Mouse (Mus musculus) intestine, embryonic 15.5 days (tissue): ENCODE measurements around the gene Carmil1. TPM values are rescaled to one million over a fixed set of nuclear protein-coding genes. Genes with fewer than 3 reads are reported as not detected.
A peak's percentile ranks its signal among the peaks of the same experiment; 100 is the strongest.

Source experiments
- ATAC-seq: fragments of 200-750 bp; cut with Nextera tagmentation; 2 replicates; pipeline ENCODE4 v1.8.0; 2017; ENCODE audit warnings: moderate TSS enrichment, moderate library complexity
- H3K27ac ChIP-seq: fragments of 300-500 bp; sonication (generic); 2 replicates; pipeline ENCODE4 v1.5.1; 2015; ENCODE audit warnings: mild to moderate bottlenecking, inconsistent platforms
- H3K27me3 ChIP-seq: fragments of 300-500 bp; sonication (generic); replicated peaks from 2 replicates; pipeline ENCODE4 v1.6.1; 2015; ENCODE audit warnings: inconsistent platforms
- H3K36me3 ChIP-seq: fragments of 300-500 bp; sonication (generic); 2 replicates; pipeline ENCODE4 v1.6.1; 2015; ENCODE audit warnings: inconsistent platforms
- H3K4me1 ChIP-seq: fragments of 300-500 bp; sonication (generic); replicated peaks from 2 replicates; pipeline ENCODE4 v1.6.1; 2015; ENCODE audit warnings: inconsistent platforms
- H3K4me2 ChIP-seq: fragments of 300-500 bp; sonication (generic); replicated peaks from 2 replicates; pipeline ENCODE4 v1.6.1; 2015; ENCODE audit warnings: mild to moderate bottlenecking, inconsistent platforms
- H3K4me3 ChIP-seq: fragments of 300-500 bp; sonication (generic); replicated peaks from 2 replicates; pipeline ENCODE4 v1.5.1; 2015; ENCODE audit warnings: inconsistent platforms
- H3K9ac ChIP-seq: fragments of 300-500 bp; sonication (generic); 2 replicates; pipeline ENCODE4 v1.6.1; 2015; ENCODE audit warnings: inconsistent platforms
- H3K9me3 ChIP-seq: fragments of 300-500 bp; sonication (generic); 2 replicates; pipeline ENCODE4 v1.6.1; 2016; ENCODE audit warnings: inconsistent platforms
- WGBS: fragments of 180-500 bp; shearing (Covaris S2); methylation state at CpG from one replicate; pipeline ENCODE4 v1.1.7; 2015; 5-methylcytosine and 5-hydroxymethylcytosine counted together
- polyA plus RNA-seq: library from polyadenylated mRNA; unstranded; fragments of >200 nt; fragmentation: Nextera tagmentation; extraction: Ambion mirVana; gene quantifications from 2 replicates; pipeline ENCODE4 v1.2.1, GENCODE M21; 2015

Carmil1 gene
- polyA plus RNA-seq, 1 experiment from 2014 or later = 40.3 TPM

- no peak overlapping the region for H3K4me2 ChIP-seq
- no peak overlapping the region for H3K27ac ChIP-seq
- 90% methylated on average over 7 of the region's 7 CpGs for WGBS
- no peaks in the 10 kb centered on the region for H3K27me3 ChIP-seq
- no peak overlapping the region for H3K9ac ChIP-seq
- no peak overlapping the region for H3K4me3 ChIP-seq
- H3K4me1 ChIP-seq = 0 out of 2 replicates have a peak, but pooled peaks cover 4% of the 10 kb centered on the region
- no peak for ATAC-seq
- no peaks in the 10 kb centered on the region for H3K9me3 ChIP-seq
- H3K36me3 ChIP-seq = no peaks in the 10 kb centered on the region
Observed at GRCm38 (mm10) chr13:24251236-24251635, 29.4 kb downstream of the Carmil1 start.

- Histone ChIP-seq H3K4me2 (no peak overlapping the region), H3K9me3 (no peaks in the 10 kb centered on the region), H3K9ac (no peak overlapping the region), H3K27ac (peak overlapping the region; percentile 38; the same call in 1 of the 2 replicates), H3K4me3 (no peak overlapping the region), H3K27me3 (no peaks in the 10 kb centered on the region), H3K4me1 (peaks cover 4% of the 10 kb centered on the region; the same call in 1 of the 2 replicates), H3K36me3 (no peaks in the 10 kb centered on the region)
- WGBS = 60% methylated on average over 5 of the region's 5 CpGs
- ATAC-seq = no peak
Observed at GRCm38 (mm10) chr13:24247928-24248327, 32.7 kb downstream of the Carmil1 start.

GRCm38 (mm10) chr13:24247441-24247840 lies 33.2 kb downstream of the Carmil1 start:
- Histone ChIP-seq H3K27ac (no peak overlapping the region), H3K9me3 (no peaks in the 10 kb centered on the region), H3K4me2 (no peak overlapping the region), H3K36me3 (no peaks in the 10 kb centered on the region), H3K4me3 (no peak overlapping the region), H3K4me1 (peaks cover 8% of the 10 kb centered on the region; the same call in 1 of the 2 replicates), H3K9ac (no peak overlapping the region), H3K27me3 (no peaks in the 10 kb centered on the region)
- no peak for ATAC-seq
- WGBS = 71% methylated on average over 3 of the region's 3 CpGs

- no peak for ATAC-seq
- H3K27ac ChIP-seq = no peak overlapping the region
- WGBS = 66% methylated on average over 6 of the region's 6 CpGs
- no peak overlapping the region for H3K4me3 ChIP-seq
- H3K27me3 ChIP-seq = no peaks in the 10 kb centered on the region
- no peak overlapping the region for H3K4me2 ChIP-seq
- H3K36me3 ChIP-seq = no peaks in the 10 kb centered on the region
- H3K4me1 ChIP-seq = peaks cover 12% of the 10 kb centered on the region; the same call in 1 of the 2 replicates
- no peak overlapping the region for H3K9ac ChIP-seq
- no peaks in the 10 kb centered on the region for H3K9me3 ChIP-seq
Observed at GRCm38 (mm10) chr13:24246266-24246665, 34.3 kb downstream of the Carmil1 start.

- no peak for ATAC-seq
- H3K4me1 ChIP-seq = peaks cover 16% of the 10 kb centered on the region; the same call in 1 of the 2 replicates
- H3K36me3 ChIP-seq = no peaks in the 10 kb centered on the region
- H3K4me3 ChIP-seq = no peak overlapping the region
- no peak overlapping the region for H3K4me2 ChIP-seq
- 55% methylated on average over 11 of the region's 11 CpGs for WGBS
- no peak overlapping the region for H3K9ac ChIP-seq
- no peaks in the 10 kb centered on the region for H3K9me3 ChIP-seq
- no peak overlapping the region for H3K27ac ChIP-seq
- H3K27me3 ChIP-seq = no peaks in the 10 kb centered on the region
Observed at GRCm38 (mm10) chr13:24244613-24245012, 36.0 kb downstream of the Carmil1 start.

- 78% methylated on average over 4 of the region's 4 CpGs for WGBS
- no peaks in the 10 kb centered on the region for H3K36me3 ChIP-seq
- no peak overlapping the region for H3K9ac ChIP-seq
- H3K9me3 ChIP-seq = no peaks in the 10 kb centered on the region
- H3K4me2 ChIP-seq = no peak overlapping the region
- no peak for ATAC-seq
- no peaks in the 10 kb centered on the region for H3K27me3 ChIP-seq
- H3K4me3 ChIP-seq = no peak overlapping the region
- no peak overlapping the region for H3K27ac ChIP-seq
- H3K4me1 ChIP-seq = peaks cover 16% of the 10 kb centered on the region; the same call in 1 of the 2 replicates
Observed at GRCm38 (mm10) chr13:24243964-24244363, 36.6 kb downstream of the Carmil1 start.

GRCm38 (mm10) chr13:24242429-24243106 lies 38.0 kb downstream of the Carmil1 start:
- 52% methylated on average over 5 of the region's 5 CpGs for WGBS
- H3K4me3 ChIP-seq = no peak overlapping the region
- no peaks in the 10 kb centered on the region for H3K36me3 ChIP-seq
- peak; percentile 63 for ATAC-seq
- no peaks in the 10 kb centered on the region for H3K9me3 ChIP-seq
- H3K4me2 ChIP-seq = no peak overlapping the region
- peaks cover 16% of the 10 kb centered on the region; the same call in 1 of the 2 replicates for H3K4me1 ChIP-seq
- H3K27me3 ChIP-seq = no peaks in the 10 kb centered on the region
- H3K27ac ChIP-seq = peak overlapping the region; percentile 66
- no peak overlapping the region for H3K9ac ChIP-seq

- Histone ChIP-seq H3K27me3 (no peaks in the 10 kb centered on the region), H3K9me3 (no peaks in the 10 kb centered on the region), H3K36me3 (no peaks in the 10 kb centered on the region), H3K4me1 (peaks cover 16% of the 10 kb centered on the region; the same call in 1 of the 2 replicates), H3K9ac (no peak overlapping the region), H3K4me2 (peak overlapping the region; percentile 39), H3K27ac (no peak overlapping the region), H3K4me3 (no peak overlapping the region)
- ATAC-seq = 0 out of 2 replicates have a peak, but pooled peaks have one; percentile 24
- WGBS = 42% methylated on average over 5 of the region's 5 CpGs
Observed at GRCm38 (mm10) chr13:24241201-24241600, 39.4 kb downstream of the Carmil1 start.

GRCm38 (mm10) chr13:24240430-24240829 lies 40.2 kb downstream of the Carmil1 start:
- H3K27ac ChIP-seq = no peak overlapping the region
- no peak for ATAC-seq
- H3K4me1 ChIP-seq = peaks cover 16% of the 10 kb centered on the region; the same call in 1 of the 2 replicates
- no peak overlapping the region for H3K4me2 ChIP-seq
- no peaks in the 10 kb centered on the region for H3K9me3 ChIP-seq
- WGBS = 82% methylated on average over 4 of the region's 4 CpGs
- no peak overlapping the region for H3K4me3 ChIP-seq
- H3K27me3 ChIP-seq = no peaks in the 10 kb centered on the region
- H3K9ac ChIP-seq = no peak overlapping the region
- no peaks in the 10 kb centered on the region for H3K36me3 ChIP-seq

- no peaks in the 10 kb centered on the region for H3K9me3 ChIP-seq
- no peaks in the 10 kb centered on the region for H3K36me3 ChIP-seq
- H3K9ac ChIP-seq = no peak overlapping the region
- no peak overlapping the region for H3K4me2 ChIP-seq
- peaks cover 16% of the 10 kb centered on the region; the same call in 1 of the 2 replicates for H3K4me1 ChIP-seq
- H3K27ac ChIP-seq = no peak overlapping the region
- ATAC-seq = no peak
- WGBS = 42% methylated on average over 3 of the region's 3 CpGs
- H3K4me3 ChIP-seq = no peak overlapping the region
- H3K27me3 ChIP-seq = no peaks in the 10 kb centered on the region
Observed at GRCm38 (mm10) chr13:24238456-24239120, 42.0 kb downstream of the Carmil1 start.

GRCm38 (mm10) chr13:24236736-24237135 lies 43.9 kb downstream of the Carmil1 start:
- 58% methylated on average over 4 of the region's 4 CpGs for WGBS
- no peaks in the 10 kb centered on the region for H3K27me3 ChIP-seq

GRCm38 (mm10) chr13:24232750-24233149 lies 47.8 kb downstream of the Carmil1 start:
- Histone ChIP-seq H3K4me2 (no peak overlapping the region), H3K27me3 (no peaks in the 10 kb centered on the region), H3K4me1 (0 out of 2 replicates have a peak, but pooled peaks cover 5% of the 10 kb centered on the region), H3K9me3 (no peaks in the 10 kb centered on the region; the same call in 1 of the 2 replicates), H3K9ac (no peak overlapping the region), H3K27ac (no peak overlapping the region), H3K36me3 (no peaks in the 10 kb centered on the region), H3K4me3 (no peak overlapping the region)
- ATAC-seq = no peak
- 77% methylated on average over 6 of the region's 6 CpGs for WGBS

More at GRCm38 (mm10) chr13:24236736-24237135, 43.9 kb downstream of the Carmil1 start:
- no peaks in the 10 kb centered on the region for H3K36me3 ChIP-seq
- H3K4me3 ChIP-seq = no peak overlapping the region
- no peak overlapping the region for H3K9ac ChIP-seq
- 0 out of 2 replicates have a peak, but pooled peaks cover 12% of the 10 kb centered on the region for H3K4me1 ChIP-seq
- H3K27ac ChIP-seq = no peak overlapping the region
- no peak overlapping the region for H3K4me2 ChIP-seq
- no peaks in the 10 kb centered on the region for H3K9me3 ChIP-seq
- ATAC-seq = no peak
